Mouse (Mus musculus) c-Kit-positive CD71-positive TER-119-negative erythroid progenitor cells, embryonic 14.5 days (primary cell): ENCODE measurements around the gene Tub.
A peak's percentile ranks its signal among the peaks of the same experiment; 100 is the strongest.

Experiments
- DNase-seq: peaks from one replicate; pipeline ENCODE4 v3.0.0-alpha.2; 2013; ENCODE audit warnings: low read depth

Gene Tub

DNA sequence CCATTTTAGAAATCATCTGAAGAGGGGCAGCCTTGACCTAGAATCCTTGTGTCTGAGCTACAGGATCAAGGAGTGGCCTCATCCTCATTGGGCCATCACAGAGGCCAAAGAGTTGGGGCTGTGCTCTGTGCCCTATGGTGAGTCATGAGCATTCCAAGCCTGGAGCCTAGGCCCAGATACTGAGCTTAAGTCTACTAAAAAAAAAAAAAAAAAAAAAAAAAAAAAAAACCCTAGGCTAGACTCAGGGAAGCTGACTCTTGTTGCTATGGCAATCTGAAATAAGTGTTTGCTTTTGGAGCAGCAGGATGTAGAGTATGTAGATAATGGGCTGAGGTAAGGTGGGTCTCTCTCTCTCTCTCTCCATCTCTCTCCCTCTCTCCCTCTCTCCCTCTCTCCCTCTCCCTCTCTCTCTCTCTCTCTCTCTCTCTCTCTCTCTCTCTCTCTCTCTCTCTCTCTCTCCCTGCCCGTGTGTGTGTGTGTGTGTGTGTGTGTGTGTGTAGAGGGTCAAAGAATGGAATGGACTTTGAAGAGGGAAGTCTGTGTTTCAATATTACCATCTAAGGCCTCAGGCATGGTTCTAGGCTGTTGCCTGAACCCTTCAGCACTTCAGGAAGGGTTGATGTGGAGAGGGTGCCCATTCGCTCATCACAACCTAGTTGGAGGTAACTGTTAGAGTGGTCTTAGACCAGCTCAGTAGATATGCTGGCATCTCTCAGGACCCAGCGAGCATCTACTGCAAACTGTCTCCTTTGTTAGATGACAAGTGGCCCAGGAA lies 36.0 kb downstream of the Tub start:
- DNase-seq = no peak

DNA sequence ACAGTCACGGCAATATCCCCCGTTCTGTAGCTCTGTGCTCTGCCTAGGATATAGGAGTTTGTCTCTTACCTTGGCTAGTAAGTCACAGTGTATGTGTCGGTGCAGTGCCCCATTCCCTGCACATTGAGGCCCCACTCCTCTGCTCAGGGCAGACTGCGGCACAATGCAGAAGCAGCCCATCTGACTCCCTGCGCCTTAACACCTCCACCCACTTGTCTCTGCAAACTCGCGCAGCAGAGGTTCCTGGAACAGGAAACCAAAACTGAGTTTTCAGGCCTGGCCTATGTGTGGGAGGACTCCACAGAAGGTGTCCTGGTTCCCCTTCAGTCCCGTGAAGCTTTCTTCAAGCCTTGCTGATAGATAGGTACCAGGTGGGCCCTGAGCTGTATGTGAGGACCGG lies 41.1 kb downstream of the Tub start:
- no peak for DNase-seq

DNA sequence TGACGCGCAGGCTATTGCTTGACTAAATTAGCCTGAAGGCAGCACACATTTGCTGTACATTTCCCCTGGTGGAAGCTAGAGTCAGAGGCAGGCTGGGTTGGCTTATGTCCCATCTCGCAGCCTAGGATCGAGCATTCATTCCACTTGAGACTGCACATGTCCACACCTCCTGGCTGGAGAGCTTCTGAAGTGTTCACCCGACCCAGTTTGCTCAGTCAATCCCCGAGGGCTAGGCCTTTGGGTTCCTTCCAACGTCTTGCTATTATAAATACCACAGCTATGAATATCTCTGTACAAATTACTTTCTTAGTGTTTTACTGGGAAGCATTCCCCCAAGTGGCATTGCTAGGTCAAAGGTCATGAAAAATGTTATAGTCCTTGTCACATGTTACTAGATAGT lies 43.1 kb downstream of the Tub start:
- no peak for DNase-seq

DNA sequence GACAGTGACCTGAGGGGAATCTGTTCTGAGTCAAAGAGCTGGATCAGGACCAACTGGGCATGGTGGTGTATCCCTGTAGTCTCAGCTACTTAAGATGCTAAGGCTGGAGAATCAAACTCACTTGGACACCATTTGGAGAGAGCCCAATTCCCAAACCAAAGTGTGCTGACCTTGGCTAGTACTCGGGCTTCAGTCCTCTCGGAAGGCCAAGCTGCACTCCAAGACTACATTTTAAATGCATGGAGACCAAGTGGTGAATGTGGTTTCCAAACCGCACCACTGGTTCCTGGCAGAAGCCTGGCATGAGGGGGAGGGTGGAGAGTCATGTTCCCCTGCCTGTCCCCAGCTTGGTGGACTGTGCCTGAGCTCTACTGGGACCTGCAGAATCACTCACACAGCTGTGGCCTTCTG lies 43.7 kb downstream of the Tub start:
- no peak for DNase-seq

DNA sequence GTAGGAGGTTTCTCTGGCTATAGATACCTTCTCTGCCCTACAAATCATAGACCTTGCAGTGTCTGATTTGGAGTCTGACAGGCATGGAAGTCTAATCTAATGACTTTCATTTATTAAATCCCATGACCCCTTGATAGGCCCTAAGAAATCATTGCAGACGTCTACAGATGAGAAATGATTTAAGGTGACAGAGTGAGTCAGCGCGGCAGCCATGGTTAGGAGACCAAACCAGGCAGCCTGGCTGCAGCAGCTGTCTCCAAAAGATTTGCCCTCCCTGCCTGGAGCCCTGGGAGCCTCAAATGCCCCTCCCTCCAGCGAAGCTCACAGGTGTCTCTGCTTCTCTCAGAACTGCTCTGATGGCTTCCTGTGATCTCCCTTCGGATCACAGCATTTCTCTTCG lies 46.0 kb downstream of the Tub start:
- no peak for DNase-seq

DNA sequence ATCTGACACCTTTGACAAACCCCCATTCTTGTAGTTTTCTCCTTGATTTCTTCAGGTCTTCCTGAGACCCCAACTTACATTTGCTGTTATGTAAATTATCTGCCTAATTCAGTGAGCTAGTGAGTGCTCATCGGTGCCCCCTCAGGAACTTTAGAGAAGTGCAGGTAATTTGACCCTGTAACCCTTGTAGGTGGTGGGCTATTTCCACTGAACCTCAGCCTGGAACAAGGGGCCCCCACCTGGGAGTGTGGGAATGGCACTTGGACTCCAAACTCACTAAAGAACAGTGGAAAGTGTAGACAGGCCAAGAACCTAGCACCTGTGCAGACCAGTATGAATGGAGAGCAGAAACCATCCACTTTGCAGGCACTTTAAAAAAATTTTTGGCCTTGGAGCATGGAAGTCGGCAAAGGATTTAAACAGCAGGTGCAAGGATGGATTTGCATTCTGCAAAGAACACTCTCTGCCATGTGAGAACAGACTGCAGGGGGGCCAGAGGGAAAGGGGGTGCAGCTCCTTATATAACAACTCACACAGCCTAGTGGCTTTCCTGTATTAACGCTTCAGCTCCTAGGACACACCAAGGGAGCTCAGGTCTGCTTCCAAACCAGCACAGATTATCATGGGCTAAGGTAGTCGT lies 50.3 kb downstream of the Tub start:
- no peak for DNase-seq

DNA sequence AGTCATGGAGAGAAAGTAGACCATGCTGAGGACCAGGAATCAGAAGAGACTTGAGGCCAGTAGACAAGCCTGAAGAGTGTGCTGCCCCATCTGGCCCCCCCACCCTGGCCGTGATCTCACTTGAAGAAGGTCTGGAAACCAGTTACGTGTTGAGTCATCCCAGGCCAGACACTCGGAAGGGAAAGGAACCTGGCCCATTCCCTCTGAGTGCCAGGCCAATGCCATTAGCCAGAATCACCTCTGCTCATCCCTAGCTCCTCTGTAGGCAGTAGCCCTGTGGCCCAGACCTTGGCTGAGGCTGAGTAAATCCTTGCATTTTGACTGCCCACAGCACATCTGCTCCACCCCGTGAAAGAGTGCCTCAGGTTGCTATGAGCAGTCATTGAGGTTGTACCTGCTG lies 51.8 kb downstream of the Tub start:
- no peak for DNase-seq

DNA sequence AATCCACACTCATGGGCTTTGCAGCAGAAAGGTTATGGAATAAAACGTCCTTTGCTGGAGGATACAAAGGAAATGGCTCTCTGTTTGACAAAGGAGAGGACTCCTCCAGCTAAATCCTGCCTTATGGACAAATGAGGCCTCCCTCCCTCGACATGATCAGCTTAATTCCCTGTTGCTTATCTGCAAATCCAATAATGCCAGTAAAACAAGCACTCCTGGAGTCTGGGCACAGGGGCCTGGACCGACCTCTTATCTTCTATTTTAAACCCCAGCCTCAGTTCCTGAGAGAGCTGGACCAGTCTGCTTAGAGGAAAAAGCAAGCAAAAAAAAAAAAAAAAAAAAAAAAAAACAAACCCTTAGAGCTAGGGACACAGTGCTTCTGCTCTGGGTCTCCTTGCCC lies 53.5 kb downstream of the Tub start:
- DNase-seq = no peak

DNA sequence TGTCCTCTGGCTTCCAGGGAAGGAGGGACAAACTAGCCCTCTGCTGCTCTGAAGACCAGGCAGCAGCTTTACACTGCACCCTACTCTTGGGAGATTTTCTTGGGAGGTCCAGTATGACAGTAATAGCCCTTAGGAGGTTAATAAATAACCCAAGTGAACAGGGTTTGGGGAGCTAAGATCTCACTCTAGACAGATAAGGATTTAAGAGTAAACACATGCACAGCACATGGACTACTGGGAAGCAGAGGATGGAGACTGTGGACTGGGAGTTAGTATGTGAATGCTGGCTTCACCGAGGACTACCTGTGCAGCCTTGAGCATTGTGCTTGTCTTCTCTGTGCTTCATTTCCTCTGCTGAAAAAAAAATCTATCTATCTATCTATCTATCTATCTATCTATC lies 59.1 kb downstream of the Tub start:
- DNase-seq = no peak

DNA sequence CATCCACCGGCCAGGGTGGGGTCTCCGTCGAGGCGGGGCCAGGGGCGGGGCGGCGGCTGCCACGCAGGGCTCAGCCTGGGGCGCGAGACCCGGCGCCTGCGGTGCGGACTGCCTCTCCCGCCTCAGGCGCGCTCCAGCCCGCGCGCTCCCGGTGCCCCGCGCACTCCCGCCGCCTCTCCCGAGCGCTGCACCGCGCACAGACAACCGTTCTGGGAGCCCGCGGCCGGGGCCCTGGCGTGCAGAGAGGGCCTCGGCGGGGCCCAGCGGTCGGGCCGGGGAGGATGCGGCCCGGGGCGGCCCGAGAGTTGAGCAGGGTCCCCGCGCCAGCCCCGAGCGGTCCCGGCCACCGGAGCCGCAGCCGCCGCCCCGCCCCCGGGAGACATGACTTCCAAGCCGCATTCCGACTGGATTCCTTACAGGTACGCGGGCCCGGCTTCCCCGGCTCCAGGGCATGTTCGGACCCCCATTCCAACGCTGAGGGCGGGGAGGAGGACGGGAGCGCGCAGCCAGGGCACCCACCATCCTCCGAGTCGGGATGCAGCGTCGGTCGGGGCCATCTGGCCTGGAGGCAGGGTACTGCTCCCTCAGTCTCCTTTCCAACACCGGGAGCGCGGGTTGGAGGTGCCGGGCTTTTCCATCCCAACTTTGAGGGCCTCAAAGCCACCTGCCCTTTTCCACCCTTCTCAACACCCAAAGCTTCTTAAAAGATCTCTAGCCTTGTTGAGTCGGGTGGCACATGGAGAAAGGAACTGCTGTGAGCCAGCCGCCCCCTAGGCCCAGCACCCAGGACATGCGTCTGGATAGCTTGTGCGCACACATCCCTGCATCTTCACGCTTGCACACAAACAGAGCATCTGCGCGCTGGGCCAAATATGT lies 60.8 kb downstream of the Tub start:
- DNase-seq = no peak

DNA sequence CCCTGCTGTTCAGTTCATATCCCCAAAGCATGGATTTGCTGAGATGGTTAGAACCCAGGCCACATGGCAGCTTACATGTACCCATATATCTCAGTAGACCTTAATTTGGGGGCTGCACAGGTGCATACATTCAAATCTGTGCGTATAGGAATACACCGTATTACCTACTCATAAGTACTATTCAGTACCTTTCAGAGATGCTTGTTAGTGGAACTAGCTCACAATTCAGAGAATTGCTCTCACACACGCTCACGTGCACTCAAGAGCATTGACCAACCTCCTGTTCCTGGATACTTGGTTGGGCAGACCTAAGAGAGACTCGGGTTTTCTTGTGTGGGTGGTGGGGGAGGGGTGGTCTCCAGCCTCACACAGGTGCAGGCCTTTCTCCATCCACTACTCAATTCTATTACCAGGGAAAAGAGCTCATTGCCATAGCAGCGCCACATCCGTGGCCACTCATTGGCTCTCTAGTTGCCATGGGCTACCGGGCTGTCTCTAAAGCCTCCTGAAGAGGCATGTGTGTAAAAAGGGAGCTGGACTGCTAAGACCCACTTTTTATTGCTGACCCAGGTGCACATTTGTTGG lies 61.5 kb downstream of the Tub start:
- DNase-seq = no peak

DNA sequence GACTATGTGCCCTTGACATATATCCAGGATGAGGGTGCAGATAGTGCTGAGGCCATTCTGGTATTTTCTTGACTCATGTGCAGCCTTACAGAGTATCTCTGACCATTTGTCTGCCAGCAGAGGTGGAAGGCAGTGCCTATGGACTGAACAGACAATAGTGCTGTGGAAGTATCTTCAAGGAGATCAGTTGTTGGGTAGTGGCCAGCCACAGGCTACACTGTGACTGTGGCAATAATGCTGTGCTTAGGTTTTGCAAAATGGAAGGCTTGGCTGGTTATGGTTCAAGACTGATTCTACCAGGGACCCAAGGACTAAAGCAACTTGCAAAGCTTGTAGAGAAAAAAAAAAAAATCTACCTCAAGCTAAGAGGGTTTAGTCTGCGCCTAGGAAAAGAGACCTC lies 62.4 kb downstream of the Tub start:
- DNase-seq = no peak

DNA sequence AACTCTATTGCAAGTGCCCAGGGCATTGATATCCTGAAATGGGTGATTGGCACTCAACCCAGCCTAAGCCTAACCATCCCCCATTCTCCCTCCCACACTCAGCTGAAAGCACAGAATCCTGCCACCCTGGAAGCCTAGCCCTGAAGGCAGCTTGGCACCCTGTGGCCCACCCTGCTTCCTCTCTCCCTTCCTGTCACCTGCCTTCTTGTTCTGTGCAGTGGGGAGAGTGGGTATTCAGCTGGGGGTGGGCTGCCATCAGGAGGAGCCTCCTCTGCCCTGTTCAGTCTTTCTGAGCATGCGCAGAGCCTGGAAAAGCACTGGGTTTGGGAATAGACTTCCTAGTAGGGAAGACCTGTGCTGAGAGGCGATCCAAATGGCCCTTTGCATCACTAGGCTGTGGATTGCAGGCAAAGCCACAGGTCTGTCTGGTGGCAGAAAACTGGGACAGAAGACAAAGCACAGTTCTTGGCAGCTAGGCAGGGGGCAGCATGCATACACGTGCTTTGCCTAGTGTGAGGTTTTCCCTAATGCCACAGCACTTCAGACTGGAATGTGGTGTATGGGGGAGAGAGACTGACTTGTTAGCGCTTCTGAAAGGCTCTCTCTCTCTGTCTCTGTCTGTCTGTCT lies 63.0 kb downstream of the Tub start:
- DNase-seq = no peak

DNA sequence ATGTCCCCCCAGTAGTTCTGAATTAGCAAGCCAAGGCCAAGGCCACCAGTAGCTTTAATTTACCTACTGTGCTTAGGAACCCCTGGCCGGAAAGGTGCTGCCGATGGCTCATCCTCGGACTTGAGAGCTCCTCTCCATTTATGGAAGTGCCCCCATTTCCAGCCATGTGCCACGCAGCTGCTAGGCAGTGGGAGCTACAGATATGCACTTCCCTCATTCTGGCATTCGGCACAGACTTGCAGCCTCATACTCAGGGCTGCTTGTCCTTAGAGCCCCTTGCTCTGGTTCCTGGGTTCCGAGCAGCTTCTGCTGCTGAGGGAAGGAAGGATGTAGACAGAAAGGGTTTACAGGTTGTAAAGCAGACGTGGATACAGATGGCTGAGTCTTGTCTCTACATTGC lies 64.7 kb downstream of the Tub start:
- no peak for DNase-seq

DNA sequence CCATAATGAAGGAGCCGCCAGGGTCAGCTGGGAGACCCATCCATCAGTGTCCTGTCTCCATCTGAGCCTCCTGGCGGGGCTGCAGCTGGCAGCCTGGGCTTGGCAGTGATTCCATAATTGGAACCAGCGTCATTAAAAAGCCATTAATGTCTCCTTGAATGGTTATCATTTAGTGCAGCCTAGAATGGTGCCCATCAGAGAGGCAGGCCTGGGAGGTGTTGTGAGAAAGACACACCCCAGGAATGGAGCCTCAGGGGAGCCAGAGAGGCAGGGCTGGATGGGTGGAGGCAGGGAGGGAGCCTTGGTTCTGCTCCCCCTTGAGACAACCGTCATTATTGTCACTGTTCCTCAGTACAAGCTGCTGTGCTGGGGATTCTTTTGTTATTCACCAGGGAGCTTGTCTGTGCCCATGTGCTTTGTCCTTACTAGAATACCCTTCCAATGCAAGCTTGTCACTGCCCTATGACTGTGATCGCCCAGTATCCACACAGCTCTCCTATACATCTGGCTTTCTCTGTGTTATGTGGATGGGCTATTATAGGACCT lies 66.3 kb downstream of the Tub start:
- DNase-seq = no peak

DNA sequence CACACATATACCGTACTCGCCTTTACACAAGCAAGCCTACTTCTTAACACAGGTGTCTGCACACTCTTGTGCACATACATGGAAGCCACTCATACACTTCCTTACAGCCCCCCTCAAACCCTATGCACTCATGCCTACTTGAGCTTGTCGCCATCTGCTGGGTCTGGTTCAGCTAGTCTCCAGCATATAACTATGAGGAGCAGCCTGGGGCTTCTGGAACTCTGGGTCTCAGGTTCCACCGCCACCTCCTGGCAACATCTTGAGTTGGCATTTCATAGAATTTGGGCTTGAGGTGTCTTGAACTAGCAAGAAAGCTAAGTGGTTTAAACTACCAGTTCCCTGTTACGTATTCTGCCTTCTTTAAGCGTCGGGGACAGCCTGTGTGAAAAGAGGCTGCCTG lies 69.1 kb downstream of the Tub start:
- DNase-seq = no peak

DNA sequence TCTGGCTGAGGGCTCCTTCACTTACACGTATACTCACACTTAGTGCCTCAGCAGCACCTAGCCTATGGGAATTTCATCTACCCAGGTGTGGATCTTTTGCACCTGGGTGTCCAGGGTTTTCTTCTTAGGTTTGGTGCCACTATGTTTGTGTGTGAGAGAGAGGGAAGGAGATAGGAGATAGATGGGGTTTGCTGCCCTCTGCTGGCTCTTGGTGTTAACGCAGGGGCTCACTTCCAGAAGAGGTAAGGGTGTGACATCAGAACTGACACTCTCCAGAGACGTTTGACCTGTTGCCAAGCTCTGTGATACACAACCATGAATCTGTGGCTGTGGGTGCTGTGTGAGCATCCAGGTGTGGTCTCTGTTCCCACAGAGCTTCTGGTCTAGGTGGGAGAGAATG lies 71.3 kb downstream of the Tub start:
- DNase-seq = peak; percentile 39

DNA sequence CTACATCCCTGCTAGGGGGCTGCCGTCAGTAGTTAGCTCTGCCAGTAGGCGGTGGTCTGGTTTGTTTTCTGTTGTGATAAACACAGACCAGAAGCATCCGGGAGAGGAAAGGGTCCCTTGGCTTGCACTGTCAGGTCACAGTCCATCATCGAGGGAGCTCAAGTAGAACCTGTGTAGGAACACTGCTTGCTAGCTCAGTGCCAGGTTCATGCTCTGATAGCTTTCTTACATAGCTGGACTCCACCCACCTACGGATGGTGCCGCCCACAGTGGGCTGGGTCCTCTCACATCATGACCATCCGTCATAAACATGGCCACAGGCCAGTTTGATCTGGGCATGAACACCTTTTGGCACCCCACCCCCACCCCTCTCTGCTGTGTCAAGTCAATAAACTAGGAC lies 75.6 kb downstream of the Tub start:
- DNase-seq = no peak

DNA sequence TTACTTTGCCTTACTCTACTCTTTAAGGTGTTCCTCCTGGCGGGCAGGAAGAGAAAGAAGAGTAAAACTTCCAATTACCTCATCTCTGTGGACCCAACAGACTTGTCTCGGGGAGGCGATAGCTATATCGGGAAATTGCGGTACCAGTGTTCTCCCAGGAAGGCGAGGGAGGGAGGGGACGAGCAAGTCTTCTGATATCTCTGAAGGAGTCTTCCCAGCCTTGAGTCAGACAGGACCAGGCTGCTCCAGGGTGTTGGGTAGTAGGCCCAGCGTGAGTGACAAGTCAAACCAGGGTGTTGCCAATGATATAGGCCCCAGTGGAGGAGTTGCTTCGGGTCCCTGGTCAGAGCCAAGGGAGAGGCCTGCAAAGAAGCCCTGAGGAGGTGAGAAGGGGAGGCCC lies 76.8 kb downstream of the Tub start:
- no peak for DNase-seq

DNA sequence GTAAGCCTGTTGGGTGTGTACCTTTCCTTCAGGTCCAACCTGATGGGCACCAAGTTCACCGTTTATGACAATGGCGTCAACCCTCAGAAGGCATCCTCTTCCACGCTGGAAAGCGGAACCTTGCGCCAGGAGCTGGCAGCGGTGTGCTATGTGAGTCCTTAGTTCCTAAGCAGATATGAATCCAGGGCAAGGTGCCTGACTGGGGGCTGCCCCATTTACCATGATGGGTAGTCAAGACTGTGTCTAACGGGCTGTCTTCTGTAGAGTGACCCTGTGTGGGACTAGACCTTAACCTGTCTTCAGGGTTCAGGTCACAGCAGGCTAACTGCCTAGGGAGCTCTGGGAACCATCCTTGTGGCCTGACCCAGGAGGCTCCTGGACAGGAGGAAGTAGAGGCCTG lies 77.6 kb downstream of the Tub start:
- DNase-seq = no peak

DNA sequence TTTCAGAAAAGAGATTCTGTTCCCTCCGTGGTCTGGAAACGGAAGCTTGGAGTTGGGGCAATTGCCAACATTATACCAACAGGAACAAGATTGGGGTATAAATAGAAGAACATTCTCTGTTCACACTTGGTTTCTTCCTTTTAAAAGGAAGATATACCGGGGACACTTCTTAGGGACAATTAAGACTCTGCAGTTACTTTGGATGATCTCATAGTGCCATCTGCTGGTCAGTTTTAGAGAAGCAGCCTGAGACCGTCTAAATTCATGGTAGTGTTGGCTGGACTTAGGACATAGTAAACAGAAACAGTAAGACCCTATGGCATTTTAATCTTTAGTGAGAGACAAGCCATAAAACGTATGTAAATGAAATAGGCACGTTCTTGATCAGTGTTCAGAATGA lies 78.1 kb downstream of the Tub start:
- DNase-seq = peak; percentile 46

DNA sequence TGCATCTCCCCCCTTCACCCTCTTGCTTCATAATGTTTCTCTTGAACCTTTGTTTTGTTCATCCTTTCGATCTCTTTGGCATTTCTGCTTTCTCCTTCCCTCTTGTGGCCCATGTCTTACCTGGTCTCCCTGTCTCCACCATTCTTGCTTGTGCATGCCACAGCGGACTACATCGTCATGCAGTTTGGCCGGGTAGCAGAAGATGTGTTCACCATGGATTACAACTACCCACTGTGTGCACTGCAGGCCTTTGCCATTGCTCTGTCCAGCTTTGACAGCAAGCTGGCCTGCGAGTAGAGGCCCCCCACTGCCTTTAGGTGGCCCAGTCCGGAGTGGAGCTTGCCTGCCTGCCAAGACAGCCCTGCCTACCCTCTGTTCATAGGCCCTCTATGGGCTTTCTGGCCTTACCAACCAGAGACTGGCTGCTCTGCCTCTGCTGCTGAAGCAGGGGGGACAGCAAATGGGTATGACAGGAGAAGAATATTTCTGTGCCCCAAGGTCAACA lies 79.9 kb downstream of the Tub start:
- no peak for DNase-seq
